Mouse (Mus musculus) limb, embryonic 14.5 days (tissue): ENCODE results near the gene Syt12. TPM values are rescaled to one million over a fixed set of nuclear protein-coding genes. Genes with fewer than 3 reads are reported as not detected.

Source experiments
- ATAC-seq: fragments of 200-750 bp; cut with Nextera tagmentation; 2 replicates; pipeline ENCODE4 v1.8.0; 2017; ENCODE audit warnings: low read depth, moderate number of reproducible peaks, moderate TSS enrichment; ENCODE audit not compliant: low FRiP score
- DNase-seq: peaks from one replicate; pipeline ENCODE4 v3.0.0-alpha.2; 2015; ENCODE audit warnings: low spot score
- H3K27ac ChIP-seq: fragments of 300-500 bp; sonication (generic); replicated peaks from 2 replicates; pipeline ENCODE4 v1.5.1; 2014; ENCODE audit warnings: low read depth, mild to moderate bottlenecking, low read length, moderate library complexity, mixed read lengths
- H3K27me3 ChIP-seq: fragments of 300-500 bp; sonication (generic); 2 replicates; pipeline ENCODE4 v1.6.1; 2014; ENCODE audit warnings: low read length, mixed read lengths; ENCODE audit not compliant: control insufficient read depth, insufficient read depth
- H3K36me3 ChIP-seq: fragments of 300-500 bp; sonication (generic); 2 replicates; pipeline ENCODE4 v1.6.1; 2014; ENCODE audit warnings: mild to moderate bottlenecking, low read length, moderate library complexity, mixed read lengths; ENCODE audit not compliant: control insufficient read depth, insufficient read depth
- H3K4me1 ChIP-seq: fragments of 300-500 bp; sonication (generic); 2 replicates; pipeline ENCODE4 v1.6.1; 2014; ENCODE audit warnings: antibody characterized with exemption, low read length, mixed read lengths; ENCODE audit not compliant: control insufficient read depth, insufficient read depth
- H3K4me2 ChIP-seq: fragments of 300-500 bp; sonication (generic); replicated peaks from 2 replicates; pipeline ENCODE4 v1.6.1; 2014; ENCODE audit warnings: low read depth, mild to moderate bottlenecking, low read length, moderate library complexity; ENCODE audit not compliant: severe bottlenecking
- H3K4me3 ChIP-seq: fragments of 300-500 bp; sonication (generic); replicated peaks from 2 replicates; pipeline ENCODE4 v1.5.1; 2014; ENCODE audit warnings: low read length
- H3K9ac ChIP-seq: fragments of 300-500 bp; sonication (generic); 2 replicates; pipeline ENCODE4 v1.6.1; 2014; ENCODE audit warnings: mild to moderate bottlenecking, low read depth, low read length, moderate library complexity; ENCODE audit not compliant: severe bottlenecking
- H3K9me3 ChIP-seq: fragments of 300-500 bp; sonication (generic); 2 replicates; pipeline ENCODE4 v1.6.1; 2016; ENCODE audit warnings: low read length; ENCODE audit not compliant: control insufficient read depth
- POLR2A ChIP-seq: fragments of 200-500 bp; IDR thresholded peaks from 2 replicates; pipeline ENCODE4 v1.8.0; 2012; ENCODE audit warnings: inconsistent platforms, mild to moderate bottlenecking, moderate library complexity, borderline replicate concordance; ENCODE audit not compliant: insufficient read depth, insufficient read length; ENCODE audit errors: extremely low read depth
- WGBS: fragments of 180-500 bp; shearing (Covaris S2); extraction: QIAGEN DNeasy Blood & Tissue Kit; methylation state at CpG from one replicate; pipeline ENCODE4 v1.1.7; 2014; 5-methylcytosine and 5-hydroxymethylcytosine counted together
- polyA plus RNA-seq, 2 experiments: library from polyadenylated mRNA; depleted of rRNA in 1 of 2; stranded (reverse) in 1 of 2; unstranded in 1 of 2; fragments of >200 nt; fragmentation: Nextera tagmentation in 1 of 2; extraction: Ambion mirVana in 1 of 2; gene quantifications; 2 replicates each; pipeline versions ENCODE4 v1.2.1 to v1.2.3; 2012 to 2014

Gene Syt12
- polyA plus RNA-seq, 2 experiments: 0.21 to 0.41 TPM

GRCm38 (mm10) chr19:4409062-4409461, 68.2 kb downstream of the Syt12 start:
- H3K9ac ChIP-seq: no peak overlapping the region
- 64% methylated on average over 2 of the region's 2 CpGs for WGBS
- DNase-seq: no peak
- H3K27me3 ChIP-seq: no peaks in the 10 kb centered on the region
- no peak for ATAC-seq
- H3K9me3 ChIP-seq: no peaks in the 10 kb centered on the region
- no peak overlapping the region for H3K4me2 ChIP-seq
- no peak overlapping the region for H3K27ac ChIP-seq
- H3K36me3 ChIP-seq: no peaks in the 10 kb centered on the region
- H3K4me3 ChIP-seq: no peak overlapping the region
- no peaks in the 10 kb centered on the region for H3K4me1 ChIP-seq
- no peak for TF ChIP-seq POLR2A

GRCm38 (mm10) chr19:4404840-4405239, 72.4 kb downstream of the Syt12 start:
- no peak for TF ChIP-seq POLR2A
- no peaks in the 10 kb centered on the region for H3K4me1 ChIP-seq
- no peak overlapping the region for H3K9ac ChIP-seq
- H3K27me3 ChIP-seq: no peaks in the 10 kb centered on the region
- 0 out of 2 replicates have a peak, but pooled peaks cover 4% of the 10 kb centered on the region for H3K36me3 ChIP-seq
- H3K4me2 ChIP-seq: no peak overlapping the region
- H3K4me3 ChIP-seq: no peak overlapping the region
- DNase-seq (no peak), ATAC-seq (no peak)
- no peak overlapping the region for H3K27ac ChIP-seq
- H3K9me3 ChIP-seq: no peaks in the 10 kb centered on the region
- WGBS: 94% methylated on average over 2 of the region's 2 CpGs

- no peaks in the 10 kb centered on the region for H3K27me3 ChIP-seq
- no peak overlapping the region for H3K4me3 ChIP-seq
- ATAC-seq (no peak), DNase-seq (no peak)
- H3K4me2 ChIP-seq: no peak overlapping the region; the same call in 1 of the 2 replicates
- 0 out of 2 replicates have a peak, but pooled peaks cover 3% of the 10 kb centered on the region for H3K4me1 ChIP-seq
- WGBS: 71% methylated on average over 4 of the region's 4 CpGs
- TF ChIP-seq POLR2A: no peak
- H3K9ac ChIP-seq: no peak overlapping the region
- H3K36me3 ChIP-seq: 0 out of 2 replicates have a peak, but pooled peaks cover 4% of the 10 kb centered on the region
- no peak overlapping the region for H3K27ac ChIP-seq
- H3K9me3 ChIP-seq: no peaks in the 10 kb centered on the region
Measured at GRCm38 (mm10) chr19:4398959-4399358, 78.3 kb downstream of the Syt12 start.

GRCm38 (mm10) chr19:4398630-4398948, 78.7 kb downstream of the Syt12 start:
- no peak for TF ChIP-seq POLR2A
- H3K4me1 ChIP-seq: 0 out of 2 replicates have a peak, but pooled peaks cover 3% of the 10 kb centered on the region
- no peaks in the 10 kb centered on the region for H3K9me3 ChIP-seq
- ATAC-seq (no peak), DNase-seq (peak; percentile 17)
- H3K9ac ChIP-seq: peak overlapping the region; percentile 87
- 27% methylated on average over 8 of the region's 8 CpGs for WGBS
- H3K27ac ChIP-seq: peak overlapping the region; percentile 93
- 0 out of 2 replicates have a peak, but pooled peaks cover 3% of the 10 kb centered on the region for H3K36me3 ChIP-seq
- H3K4me2 ChIP-seq: peak overlapping the region; percentile 88
- H3K4me3 ChIP-seq: peak overlapping the region; percentile 100
- no peaks in the 10 kb centered on the region for H3K27me3 ChIP-seq

- Histone ChIP-seq H3K9ac (peak within 1 kb of the TSS; percentile 87), H3K36me3 (peaks cover 5% of the 10 kb centered on the region; the same call in 1 of the 2 replicates), H3K27ac (peak within 1 kb of the TSS; percentile 95), H3K4me3 (peak within 1 kb of the TSS; percentile 100), H3K4me1 (peaks cover 6% of the 10 kb centered on the region; the same call in 1 of the 2 replicates), H3K4me2 (peak within 1 kb of the TSS; percentile 88), H3K27me3 (no peaks in the 10 kb centered on the region), H3K9me3 (no peaks in the 10 kb centered on the region)
- DNase-seq (peak; percentile 11), ATAC-seq (peak; percentile 34)
- no peak for TF ChIP-seq POLR2A
- 2% methylated on average over 72 of the region's 82 CpGs for WGBS
Measured at GRCm38 (mm10) chr19:4397798-4398629, 79.2 kb downstream of the Syt12 start, which contains the start of gene Kdm2a. Gene Kdm2a (minus strand): TSS chr19:4398285.
